Mouse (Mus musculus) cerebellum, postnatal 14 days (tissue): ENCODE data around the gene Vegfb.

Experiments
- DNase-seq, 2 experiments: peaks; one replicate each; pipeline ENCODE4 v3.0.0; 2021; ENCODE audit warnings: mixed read lengths in 2 of 2

Vegfb gene

DNA sequence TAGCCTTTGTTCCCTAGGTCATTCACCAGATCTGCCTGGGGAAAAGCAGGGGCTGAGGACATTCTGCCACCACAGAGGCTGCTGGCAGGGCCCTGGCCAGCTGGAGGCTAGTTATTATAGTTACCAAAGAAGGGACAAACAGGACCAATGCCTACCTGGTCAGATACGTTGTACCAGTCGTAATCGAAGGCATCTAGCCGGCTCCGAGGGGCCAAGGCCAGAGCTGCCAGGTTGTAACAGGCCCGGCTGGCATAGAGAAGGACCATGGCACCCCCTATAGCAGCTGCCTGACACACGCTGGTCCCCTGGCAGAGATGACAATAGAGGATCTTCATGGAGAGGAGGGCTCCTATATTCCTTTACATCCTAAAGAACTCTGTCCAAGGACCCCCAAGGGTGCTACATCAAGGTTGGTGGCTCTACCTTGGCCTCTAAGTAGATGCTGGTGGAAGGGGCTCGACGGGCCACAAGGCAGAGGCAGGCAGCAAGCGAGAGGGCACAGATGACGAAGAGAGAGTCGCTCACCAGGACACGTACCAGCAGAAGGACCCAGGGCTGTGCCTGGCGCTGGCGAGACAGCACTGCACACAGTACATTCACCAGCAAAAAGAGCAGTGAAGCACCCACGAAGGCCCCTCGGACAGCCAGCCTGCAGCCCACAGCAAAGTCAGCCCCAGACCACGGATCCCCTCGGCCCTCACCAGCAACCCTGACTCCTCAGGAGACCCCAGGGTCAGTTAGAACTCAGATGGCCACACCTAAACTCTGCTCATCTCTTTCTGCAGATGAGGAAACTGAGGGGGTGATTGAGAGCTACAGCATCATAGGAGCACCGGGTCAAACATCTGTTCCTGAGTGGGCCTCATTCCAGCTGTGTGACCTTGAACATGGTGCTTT lies 48.1 kb downstream of the Vegfb start:
- peak; percentile 33 to 48 for DNase-seq

DNA sequence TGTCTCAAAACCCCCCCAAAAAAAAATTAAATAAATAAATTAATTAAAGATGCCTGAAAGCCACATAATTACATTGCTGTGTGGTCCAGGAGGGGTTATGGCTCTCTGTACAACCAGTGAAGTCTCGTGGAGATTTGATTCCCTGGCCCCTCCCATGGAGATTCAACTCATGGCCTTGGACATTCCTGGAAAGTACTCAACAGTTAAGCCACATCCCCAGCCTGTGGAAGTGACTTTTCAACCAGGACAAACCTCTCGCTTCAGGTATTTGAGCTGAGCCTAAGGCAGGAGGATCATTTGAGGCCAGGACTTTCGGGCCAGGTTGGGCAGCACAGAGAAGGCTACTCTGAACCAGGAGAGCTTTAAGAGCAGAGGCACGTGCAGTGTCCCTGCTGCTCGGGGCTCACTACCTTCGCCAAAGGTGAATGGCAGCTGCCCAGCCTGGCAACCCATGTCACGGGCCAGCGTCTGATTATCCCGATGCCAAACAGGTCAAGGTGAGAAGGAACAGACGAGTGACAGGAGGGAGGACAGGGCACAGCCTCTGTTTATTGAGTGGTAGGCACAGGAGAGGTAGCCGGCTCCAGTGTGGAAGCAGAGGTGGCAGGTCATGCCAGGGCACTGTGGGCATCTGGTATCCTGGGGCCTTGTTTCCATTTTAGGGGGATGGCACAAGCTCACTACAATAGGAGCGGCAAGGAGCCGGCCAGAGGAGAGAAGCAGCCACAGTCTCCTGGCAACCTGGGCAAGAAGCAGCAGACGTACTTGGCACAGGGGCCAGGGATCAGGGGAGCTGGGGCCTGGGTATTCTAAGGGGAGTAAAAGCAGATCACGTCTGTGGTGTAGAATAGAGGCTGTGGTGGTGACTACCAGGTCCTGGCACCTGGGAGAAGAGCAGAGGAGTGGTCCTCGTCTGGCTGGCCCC lies 49.6 kb downstream of the Vegfb start:
- peak; percentile 75 to 78 for DNase-seq

DNA sequence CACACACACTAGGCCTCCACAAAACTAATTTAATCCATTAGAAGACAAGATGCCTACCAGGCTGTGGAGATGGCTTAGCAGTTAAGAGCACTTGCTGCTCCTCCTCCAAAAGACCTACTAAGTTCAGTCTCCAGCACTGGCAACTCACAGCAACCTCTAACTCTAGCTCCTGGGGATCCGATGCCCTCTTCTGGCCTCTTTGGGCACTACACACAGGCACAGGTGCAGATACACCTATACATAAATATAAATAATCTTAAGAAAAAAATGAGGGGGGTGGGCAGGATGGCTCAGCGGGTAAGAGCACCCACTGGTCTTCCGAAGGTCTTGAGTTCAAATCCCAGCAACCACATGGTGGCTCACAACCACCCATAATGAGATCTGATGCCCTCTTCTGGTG lies 51.2 kb downstream of the Vegfb start:
- peak; percentile 51 to 73 for DNase-seq

DNA sequence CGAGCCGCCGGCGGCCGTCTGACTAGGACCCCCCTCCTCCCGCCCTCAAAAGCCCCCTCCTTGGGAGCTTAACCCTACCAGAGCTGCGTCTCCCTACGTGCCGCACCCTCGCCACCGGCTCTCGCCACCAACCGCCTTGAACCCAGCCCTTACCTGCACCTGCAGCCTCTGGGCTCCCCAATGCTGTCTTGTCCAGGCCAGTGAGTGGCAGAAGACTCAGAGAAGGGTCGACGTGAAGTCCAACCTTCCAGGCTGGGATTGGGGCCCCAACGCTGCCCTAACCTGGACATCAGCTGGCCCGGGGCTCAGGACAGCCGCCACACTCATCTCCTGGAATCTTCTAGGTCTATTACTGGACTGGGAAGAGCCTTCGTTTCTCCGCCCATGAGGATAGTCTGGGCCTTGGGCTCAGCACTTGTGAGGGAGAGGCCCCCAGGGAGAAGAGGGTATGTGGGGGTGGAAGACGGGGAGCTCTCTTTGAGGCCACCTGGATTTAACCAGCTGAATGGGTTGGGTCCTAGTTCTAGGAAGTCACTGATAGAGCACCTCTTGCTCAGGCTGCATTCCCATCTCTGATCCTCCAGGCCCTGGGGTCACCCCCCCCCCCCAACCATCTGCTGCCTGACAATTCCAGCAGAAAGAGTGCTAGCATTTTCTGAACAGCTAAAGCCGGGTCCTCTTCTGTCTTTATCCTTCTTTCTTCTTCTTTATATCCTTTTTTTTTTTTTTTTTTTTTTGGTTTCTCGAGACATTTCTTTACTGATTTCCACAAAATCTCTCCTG lies 53.1 kb downstream of the Vegfb start, which contains the start of gene Kcnk4:
Gene Kcnk4 (minus strand): TSS at position 321 of the 783 bp plus-strand sequence.
- peak; percentile 45 to 48 for DNase-seq

DNA sequence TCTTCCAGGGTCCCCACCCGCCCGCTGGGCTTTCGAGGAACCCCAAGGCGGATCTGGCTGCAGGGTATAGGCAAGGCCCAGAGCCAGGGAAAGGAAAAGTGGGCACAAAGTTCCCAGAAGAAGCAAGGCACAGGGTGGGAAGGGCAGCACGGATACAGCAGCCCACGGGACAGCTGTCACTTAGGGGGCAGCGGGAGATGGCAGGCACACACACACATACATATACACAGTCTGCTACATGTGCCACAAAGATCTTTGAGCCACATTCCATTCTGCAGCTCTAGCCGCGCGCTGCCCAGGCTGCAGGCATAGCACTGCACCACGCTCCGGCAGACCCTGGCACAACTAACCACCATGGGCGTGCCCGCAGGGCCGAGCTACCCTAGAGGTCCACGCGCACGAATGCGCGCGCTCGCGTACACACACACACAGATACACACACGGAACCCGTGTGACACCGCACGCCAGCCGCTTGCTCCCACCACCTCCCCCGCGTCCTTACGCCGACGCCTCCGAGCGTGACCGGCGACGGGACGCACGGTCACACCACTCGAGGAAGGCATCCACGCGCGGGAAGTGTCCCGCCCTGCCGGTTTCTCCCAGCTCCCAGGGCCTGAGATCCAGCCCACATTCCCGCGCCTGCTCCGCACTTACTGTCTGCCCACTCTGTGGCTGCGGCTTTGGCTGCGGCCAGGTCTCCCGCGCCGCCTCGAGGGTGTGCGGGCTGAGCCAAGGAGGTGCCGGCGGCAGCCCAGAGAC lies 53.8 kb downstream of the Vegfb start:
- peak; percentile 73 to 77 for DNase-seq

DNA sequence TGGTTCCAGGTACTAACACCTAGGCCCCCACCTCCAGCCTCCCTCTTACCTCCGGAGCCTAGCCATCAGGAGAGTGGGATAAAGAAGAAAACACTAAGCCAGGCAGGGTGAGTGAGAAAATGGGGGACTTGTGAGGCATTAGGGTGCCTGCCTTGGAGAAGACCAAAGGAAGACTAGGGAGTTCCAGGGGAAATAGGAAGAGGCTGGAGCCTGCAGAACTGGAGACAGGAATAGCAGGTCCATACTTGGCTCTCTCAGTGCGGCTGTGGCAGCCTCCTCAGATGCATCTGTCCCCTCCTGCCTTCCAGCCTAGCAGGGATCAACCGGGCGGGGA lies 54.4 kb downstream of the Vegfb start:
- no peak for DNase-seq
